Mouse (Mus musculus) heart, embryonic 15.5 days (tissue): ENCODE measurements around the gene Ergic2. TPM values are rescaled to one million over a fixed set of nuclear protein-coding genes. Genes with fewer than 3 reads are reported as not detected.
A peak's percentile ranks its signal among the peaks of the same experiment; 100 is the strongest.

Source experiments
- ATAC-seq: fragments of 200-750 bp; cut with Nextera tagmentation; replicated peaks from 2 replicates; pipeline ENCODE4 v1.8.0; 2017; ENCODE audit warnings: low read depth, moderate TSS enrichment; ENCODE audit not compliant: insufficient number of reproducible peaks, insufficient read depth, low FRiP score
- H3K27ac ChIP-seq: fragments of 300-500 bp; sonication (generic); 2 replicates; pipeline ENCODE4 v1.5.1; 2015; ENCODE audit warnings: mild to moderate bottlenecking, inconsistent platforms
- H3K27me3 ChIP-seq: fragments of 300-500 bp; sonication (generic); 2 replicates; pipeline ENCODE4 v1.6.1; 2015; ENCODE audit warnings: inconsistent platforms
- H3K36me3 ChIP-seq: fragments of 300-500 bp; sonication (generic); 2 replicates; pipeline ENCODE4 v1.6.1; 2015; ENCODE audit warnings: mild to moderate bottlenecking, inconsistent platforms
- H3K4me1 ChIP-seq: fragments of 300-500 bp; sonication (generic); replicated peaks from 2 replicates; pipeline ENCODE4 v1.6.1; 2015; ENCODE audit warnings: inconsistent platforms
- H3K4me2 ChIP-seq: fragments of 300-500 bp; sonication (generic); 2 replicates; pipeline ENCODE4 v1.6.1; 2015; ENCODE audit warnings: inconsistent platforms, mild to moderate bottlenecking, moderate library complexity
- H3K4me3 ChIP-seq: fragments of 300-500 bp; sonication (generic); 2 replicates; pipeline ENCODE4 v1.5.1; 2015; ENCODE audit warnings: mild to moderate bottlenecking, inconsistent platforms
- H3K9ac ChIP-seq: fragments of 300-500 bp; sonication (generic); 2 replicates; pipeline ENCODE4 v1.6.1; 2015; ENCODE audit warnings: mild to moderate bottlenecking, inconsistent platforms
- H3K9me3 ChIP-seq: fragments of 300-500 bp; sonication (generic); replicated peaks from 2 replicates; pipeline ENCODE4 v1.6.1; 2016; ENCODE audit warnings: inconsistent platforms
- WGBS: fragments of 180-500 bp; shearing (Covaris S2); methylation state at CpG from one replicate; pipeline ENCODE4 v1.1.7; 2015; ENCODE audit warnings: mixed read lengths; 5-methylcytosine and 5-hydroxymethylcytosine counted together
- polyA plus RNA-seq: library from polyadenylated mRNA; unstranded; fragments of >200 nt; fragmentation: Nextera tagmentation; extraction: Ambion mirVana; gene quantifications from 2 replicates; pipeline ENCODE4 v1.2.1, GENCODE M21; 2015

Gene Ergic2
- polyA plus RNA-seq, 1 experiment from 2014 or later: 144 TPM

GRCm38 (mm10) chr6:148242304-148242703, 30.1 kb upstream of the Ergic2 start:
- WGBS: 58% methylated on average over 3 of the region's 3 CpGs
- Histone ChIP-seq H3K27me3 (no peaks in the 10 kb centered on the region), H3K4me3 (no peak overlapping the region), H3K36me3 (peaks cover 5% of the 10 kb centered on the region; the same call in 1 of the 2 replicates), H3K27ac (no peak overlapping the region), H3K4me1 (no peaks in the 10 kb centered on the region), H3K9ac (no peak overlapping the region), H3K9me3 (no peaks in the 10 kb centered on the region), H3K4me2 (no peak overlapping the region)
- ATAC-seq: no peak

- no peak for ATAC-seq
- Histone ChIP-seq H3K36me3 (peaks cover 5% of the 10 kb centered on the region; the same call in 1 of the 2 replicates), H3K27ac (no peak overlapping the region), H3K27me3 (no peaks in the 10 kb centered on the region), H3K4me3 (no peak overlapping the region), H3K9me3 (no peaks in the 10 kb centered on the region), H3K9ac (no peak overlapping the region), H3K4me2 (no peak overlapping the region), H3K4me1 (no peaks in the 10 kb centered on the region)
- WGBS: 49% methylated on average over 5 of the region's 5 CpGs
These were observed 29.5 kb upstream of the Ergic2 start for GRCm38 (mm10) chr6:148241685-148242084.

DNA sequence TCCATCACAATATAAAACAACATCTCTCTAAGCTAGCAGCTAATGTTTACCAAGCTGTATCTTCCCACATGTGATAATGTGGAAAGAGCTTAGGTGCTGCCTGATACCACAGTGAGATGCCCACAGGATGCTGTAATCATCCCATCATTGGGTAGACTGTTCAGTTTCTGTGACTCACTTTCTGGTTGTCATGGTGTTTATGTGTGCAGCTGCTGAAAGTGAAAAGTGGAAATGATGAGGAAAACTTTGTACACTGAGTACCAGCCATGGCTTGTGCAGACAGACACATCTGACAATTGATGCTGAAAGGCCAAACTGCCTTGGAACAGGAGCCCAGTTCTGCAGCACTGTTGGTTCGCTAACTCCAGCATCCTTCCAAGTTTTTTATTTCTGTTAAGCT, 27.1 kb upstream of the Ergic2 start:
- WGBS: 89% methylated on average over 1 of the region's 1 CpGs
- Histone ChIP-seq H3K4me2 (no peak overlapping the region), H3K27ac (no peak overlapping the region), H3K36me3 (peaks cover 3% of the 10 kb centered on the region; the same call in 1 of the 2 replicates), H3K9me3 (no peaks in the 10 kb centered on the region), H3K4me1 (no peaks in the 10 kb centered on the region), H3K4me3 (no peak overlapping the region), H3K27me3 (no peaks in the 10 kb centered on the region), H3K9ac (no peak overlapping the region)
- ATAC-seq: no peak

DNA sequence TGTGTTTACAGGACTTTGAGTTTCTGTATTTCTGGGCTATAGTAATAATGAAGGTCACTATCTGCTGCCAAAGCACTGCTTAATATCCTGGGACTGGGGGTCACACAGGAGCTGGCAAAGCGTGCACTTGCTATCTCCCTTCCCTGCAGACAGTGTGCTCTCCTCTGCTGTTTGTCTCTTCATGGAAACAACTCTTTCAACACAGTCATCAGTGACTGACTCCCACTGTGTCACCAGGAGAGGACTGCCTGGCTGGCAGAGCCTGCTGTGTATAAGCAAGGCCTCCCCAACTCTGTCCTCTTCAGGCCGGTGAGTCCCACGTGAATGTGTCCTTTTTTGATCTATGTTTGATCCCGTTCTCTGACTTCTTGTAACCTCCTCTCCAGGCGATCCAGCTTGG, 25.3 kb upstream of the Ergic2 start:
- WGBS: 35% methylated on average over 5 of the region's 5 CpGs
- ATAC-seq: peak; percentile 73; the same call in 1 of the 2 replicates
- Histone ChIP-seq H3K9ac (no peak overlapping the region), H3K4me3 (no peak overlapping the region), H3K4me2 (no peak overlapping the region), H3K9me3 (no peaks in the 10 kb centered on the region), H3K4me1 (0 out of 2 replicates have a peak, but pooled peaks cover 3% of the 10 kb centered on the region), H3K27ac (no peak overlapping the region), H3K27me3 (no peaks in the 10 kb centered on the region), H3K36me3 (no peaks in the 10 kb centered on the region)

DNA sequence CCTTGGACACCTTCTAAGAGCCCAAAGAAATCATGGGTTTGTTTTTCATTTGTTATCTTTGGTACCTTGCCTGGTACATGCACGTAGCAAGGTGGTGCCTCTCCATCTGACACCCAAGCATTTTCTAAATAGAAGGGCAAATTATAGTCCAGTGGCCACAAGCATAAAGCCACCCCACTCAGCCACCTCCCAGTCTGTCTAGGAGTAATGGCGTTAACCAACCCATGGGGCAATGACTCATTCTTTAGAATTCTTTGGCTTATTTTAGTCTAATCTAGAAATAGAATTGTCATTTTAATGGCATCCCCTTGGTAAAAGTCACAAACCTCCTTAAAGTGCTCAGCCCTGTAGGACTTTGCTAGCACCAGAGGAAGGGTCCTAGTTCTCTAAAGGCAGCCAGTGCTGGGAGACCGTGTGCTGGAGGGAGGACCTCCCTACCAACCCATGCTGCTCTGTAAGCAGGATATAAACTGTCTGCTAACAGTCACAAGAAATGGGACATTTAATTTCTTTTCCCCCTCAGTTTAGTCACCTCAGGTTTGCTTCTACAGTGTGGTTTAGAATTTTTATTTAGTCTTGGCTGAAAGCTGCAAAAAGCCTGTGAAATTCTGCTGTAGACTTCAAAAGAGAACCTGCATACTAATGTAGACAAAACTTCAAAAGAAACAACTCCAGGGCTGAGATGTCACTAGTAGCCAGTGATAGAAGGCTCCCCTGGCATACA, 22.1 kb upstream of the Ergic2 start:
- no peak for ATAC-seq
- 0 out of 2 replicates have a peak, but pooled peaks cover 3% of the 10 kb centered on the region for H3K4me1 ChIP-seq

GRCm38 (mm10) chr6:148227542-148227941, 15.4 kb upstream of the Ergic2 start:
- Histone ChIP-seq H3K27me3 (no peaks in the 10 kb centered on the region), H3K4me2 (no peak overlapping the region), H3K27ac (no peak overlapping the region), H3K4me3 (no peak overlapping the region), H3K9me3 (no peaks in the 10 kb centered on the region), H3K4me1 (0 out of 2 replicates have a peak, but pooled peaks cover under 1% of the 10 kb centered on the region), H3K36me3 (no peaks in the 10 kb centered on the region), H3K9ac (no peak overlapping the region)
- WGBS: 57% methylated on average over 3 of the region's 3 CpGs
- ATAC-seq: no peak

More for the DNA sequence above, 22.1 kb upstream of the Ergic2 start:
- H3K27ac ChIP-seq: no peak overlapping the region
- H3K4me2 ChIP-seq: no peak overlapping the region
- no peaks in the 10 kb centered on the region for H3K27me3 ChIP-seq
- H3K36me3 ChIP-seq: no peaks in the 10 kb centered on the region
- H3K4me3 ChIP-seq: no peak overlapping the region
- H3K9me3 ChIP-seq: no peaks in the 10 kb centered on the region
- WGBS: 66% methylated on average over 3 of the region's 3 CpGs
- H3K9ac ChIP-seq: no peak overlapping the region

- WGBS: 71% methylated on average over 2 of the region's 2 CpGs
- H3K4me2 ChIP-seq: no peak overlapping the region
- no peak overlapping the region for H3K4me3 ChIP-seq
- H3K27me3 ChIP-seq: no peaks in the 10 kb centered on the region
- H3K9me3 ChIP-seq: no peaks in the 10 kb centered on the region
- ATAC-seq: no peak
- no peaks in the 10 kb centered on the region for H3K4me1 ChIP-seq
- H3K9ac ChIP-seq: no peak overlapping the region
- no peaks in the 10 kb centered on the region for H3K36me3 ChIP-seq
- H3K27ac ChIP-seq: no peak overlapping the region
These were observed 10.5 kb upstream of the Ergic2 start for GRCm38 (mm10) chr6:148222686-148223085.

GRCm38 (mm10) chr6:148218235-148219076, 6.3 kb upstream of the Ergic2 start:
- 73% methylated on average over 2 of the region's 2 CpGs for WGBS
- no peaks in the 10 kb centered on the region for H3K27me3 ChIP-seq
- no peaks in the 10 kb centered on the region for H3K9me3 ChIP-seq
- no peak overlapping the region for H3K27ac ChIP-seq
- no peak overlapping the region for H3K4me2 ChIP-seq
- no peak overlapping the region for H3K9ac ChIP-seq
- H3K4me1 ChIP-seq: peaks cover 7% of the 10 kb centered on the region; the same call in 1 of the 2 replicates
- no peak overlapping the region for H3K4me3 ChIP-seq
- no peaks in the 10 kb centered on the region for H3K36me3 ChIP-seq
- ATAC-seq: no peak

- ATAC-seq: no peak
- Histone ChIP-seq H3K4me2 (no peak overlapping the region), H3K4me1 (peaks cover 14% of the 10 kb centered on the region), H3K9ac (no peak overlapping the region), H3K9me3 (no peaks in the 10 kb centered on the region), H3K4me3 (no peak overlapping the region), H3K27me3 (no peaks in the 10 kb centered on the region), H3K27ac (no peak overlapping the region), H3K36me3 (no peaks in the 10 kb centered on the region)
- 80% methylated on average over 4 of the region's 4 CpGs for WGBS
These were observed 4.6 kb upstream of the Ergic2 start for GRCm38 (mm10) chr6:148216752-148217151.

- H3K4me3 ChIP-seq: no peak overlapping the region
- ATAC-seq: no peak
- H3K36me3 ChIP-seq: no peaks in the 10 kb centered on the region
- H3K27me3 ChIP-seq: no peaks in the 10 kb centered on the region
- WGBS: 4% methylated on average over 5 of the region's 5 CpGs
- H3K9ac ChIP-seq: no peak overlapping the region
- no peaks in the 10 kb centered on the region for H3K9me3 ChIP-seq
- no peak overlapping the region for H3K27ac ChIP-seq
- H3K4me2 ChIP-seq: no peak overlapping the region
- peaks cover 24% of the 10 kb centered on the region for H3K4me1 ChIP-seq
These were observed 2.6 kb upstream of the Ergic2 start for GRCm38 (mm10) chr6:148214765-148215164.

DNA sequence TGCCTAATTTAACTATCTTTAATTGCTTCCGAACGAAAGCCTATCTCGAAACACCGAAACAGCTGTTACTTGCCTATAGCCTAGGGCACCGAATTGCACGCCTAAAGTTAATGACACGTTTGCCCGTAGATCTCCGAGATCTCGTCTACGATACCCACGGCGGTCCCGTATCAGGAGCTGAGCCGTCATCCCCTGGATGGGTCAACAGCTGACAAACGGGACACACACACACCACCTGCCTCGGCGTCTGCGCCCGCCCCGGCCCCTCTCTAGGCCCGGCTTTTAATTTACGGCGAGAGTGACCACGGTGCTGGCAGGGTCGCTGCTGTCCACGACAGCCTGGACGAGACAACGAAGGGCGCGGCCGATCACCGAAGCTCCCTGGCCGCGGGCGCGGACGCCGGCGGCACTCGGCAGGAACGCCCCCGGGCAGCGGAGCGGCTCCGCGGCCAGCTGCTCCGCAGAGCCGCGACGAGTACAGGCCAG, 740 bp downstream of the Ergic2 start:
- Histone ChIP-seq H3K27me3 (no peaks in the 10 kb centered on the region), H3K4me2 (peak overlapping the region; percentile 71), H3K9me3 (no peaks in the 10 kb centered on the region), H3K4me1 (peaks cover 29% of the 10 kb centered on the region), H3K9ac (peak overlapping the region; percentile 84), H3K27ac (peak overlapping the region; percentile 75), H3K36me3 (no peaks in the 10 kb centered on the region), H3K4me3 (peak overlapping the region; percentile 68)
- peak; percentile 63; the same call in 1 of the 2 replicates for ATAC-seq
- under 1% methylated on average over 51 of the region's 51 CpGs for WGBS
